Mouse (Mus musculus): ENCODE results near the gene 2300003K06Rik.

- TF ChIP-seq CTCF (IDR thresholded peaks at IDR 0.05; ENCODE audit: extremely low read depth, insufficient read depth, low read length) = no peak
- TF ChIP-seq POLR2A (IDR thresholded peaks at IDR 0.05; ENCODE audit: extremely low read depth, insufficient read depth, low read length) = no peak
Observed at GRCm38 (mm10) chr11:99842185-99842584, 4.3 kb upstream of the 2300003K06Rik start.
